Mouse (Mus musculus) brain, embryonic 18.5 days (tissue): ENCODE results near the gene Amd1.
A peak's percentile ranks its signal among the peaks of the same experiment; 100 is the strongest.

Experiments used
- DNase-seq: peaks from one replicate; pipeline ENCODE4 v3.0.0-alpha.2; 2012; ENCODE audit warnings: low read depth, low spot score

Amd1 gene

DNA sequence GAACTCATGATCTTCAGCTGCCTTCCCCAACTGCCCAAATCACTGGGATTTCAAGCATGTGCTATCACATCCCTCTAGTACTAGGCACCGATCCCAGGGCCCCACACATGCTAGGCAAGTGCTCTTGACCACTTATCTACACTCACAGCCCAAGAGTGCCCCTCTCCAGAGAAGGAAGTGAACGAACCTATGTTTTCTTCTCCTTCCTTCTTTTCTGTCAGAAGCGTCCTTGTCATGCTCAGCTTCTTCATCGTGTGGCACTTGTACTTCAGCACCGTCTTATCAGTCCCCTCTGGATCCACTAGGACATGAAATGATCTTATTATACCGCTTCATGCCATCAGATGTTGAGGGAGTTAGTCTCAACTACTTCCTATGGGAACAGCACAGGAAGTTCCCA is 51.0 kb downstream of the Amd1 start:
- DNase-seq: no peak

DNA sequence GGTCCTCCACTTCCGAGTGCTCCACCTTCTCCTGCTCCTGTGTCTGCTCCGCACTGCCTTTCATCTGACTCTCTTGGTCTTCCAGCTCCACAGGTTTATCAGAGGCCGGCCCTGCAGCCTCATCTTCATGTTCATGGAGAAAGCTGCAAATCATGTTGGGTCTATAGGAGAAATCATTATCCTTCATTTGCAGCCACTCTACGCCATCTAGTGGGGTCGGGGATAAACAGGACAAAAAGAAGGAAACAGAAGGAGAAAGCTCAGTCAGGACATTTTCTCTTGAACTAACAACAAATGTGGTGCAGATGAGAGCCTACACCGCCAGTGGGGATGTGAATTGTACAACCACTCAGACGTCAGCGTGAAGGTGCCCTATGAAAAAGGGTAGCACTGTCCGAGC is 52.4 kb downstream of the Amd1 start:
- no peak for DNase-seq

DNA sequence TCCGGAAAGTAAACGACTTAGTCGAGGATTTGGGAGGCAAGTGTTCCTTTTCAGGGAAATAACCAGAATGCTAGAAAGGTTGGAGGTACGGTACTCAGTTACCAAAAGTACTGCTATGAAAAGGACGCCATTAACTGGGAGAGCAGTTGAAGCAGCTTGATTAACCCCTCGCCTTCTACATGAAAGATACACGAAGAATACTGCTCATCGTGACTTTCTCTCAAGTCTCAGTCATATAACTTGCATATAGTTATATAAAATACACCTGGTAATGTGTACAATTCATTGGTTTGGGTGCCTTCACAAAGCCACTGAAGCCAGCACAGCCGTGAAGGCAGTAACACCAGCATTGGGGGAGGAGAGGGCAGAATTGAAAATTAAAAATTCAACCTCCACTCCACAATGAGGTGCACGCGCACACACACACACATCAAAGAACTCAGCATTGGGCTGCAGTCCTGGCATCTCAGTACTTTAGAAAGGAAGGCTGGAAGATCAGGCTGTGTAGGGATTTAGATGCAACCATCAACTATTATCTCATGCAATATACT is 54.7 kb downstream of the Amd1 start:
- DNase-seq: no peak

DNA sequence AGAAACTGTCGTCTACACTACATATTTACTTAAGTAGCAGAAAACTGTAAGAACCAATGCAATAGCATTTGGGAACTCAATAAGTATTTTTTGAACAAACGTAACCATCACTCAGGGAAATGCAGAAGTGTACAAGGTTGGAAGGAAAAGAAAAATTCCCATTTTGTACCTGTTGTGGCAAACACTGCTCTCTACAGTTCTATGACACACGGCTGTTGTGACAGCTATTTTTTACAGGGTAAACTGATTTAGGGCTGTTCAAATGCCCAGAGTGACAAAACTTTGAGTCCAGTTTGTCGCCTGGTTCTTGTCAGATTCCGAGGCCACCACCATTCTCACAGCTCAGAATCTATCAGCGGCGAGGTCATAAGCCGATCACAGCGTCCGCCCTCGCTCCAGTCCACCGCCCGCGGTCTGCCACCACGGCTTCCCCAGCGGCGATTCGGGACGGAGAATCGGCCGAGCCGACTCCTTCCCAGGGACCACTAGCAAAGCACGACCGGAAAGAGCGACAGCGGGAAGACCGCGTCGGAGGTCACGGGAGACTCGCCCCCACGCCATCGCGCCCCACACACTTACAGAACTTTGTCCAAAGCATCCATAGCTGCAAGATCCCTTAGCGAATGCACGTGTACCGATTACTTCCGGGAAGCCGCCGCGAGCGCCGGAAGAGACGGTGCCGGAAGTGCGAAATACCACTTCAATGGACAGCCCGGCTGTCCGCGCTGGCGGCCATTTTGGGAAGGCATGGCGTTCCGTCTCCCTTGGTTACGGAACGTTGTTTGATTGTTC is 55.4 kb downstream of the Amd1 start, which contains the start of gene Rpf2:
Rpf2 (minus strand) TSS at position 663 of the 792 bp plus-strand sequence.
- DNase-seq: peak; percentile 84

DNA sequence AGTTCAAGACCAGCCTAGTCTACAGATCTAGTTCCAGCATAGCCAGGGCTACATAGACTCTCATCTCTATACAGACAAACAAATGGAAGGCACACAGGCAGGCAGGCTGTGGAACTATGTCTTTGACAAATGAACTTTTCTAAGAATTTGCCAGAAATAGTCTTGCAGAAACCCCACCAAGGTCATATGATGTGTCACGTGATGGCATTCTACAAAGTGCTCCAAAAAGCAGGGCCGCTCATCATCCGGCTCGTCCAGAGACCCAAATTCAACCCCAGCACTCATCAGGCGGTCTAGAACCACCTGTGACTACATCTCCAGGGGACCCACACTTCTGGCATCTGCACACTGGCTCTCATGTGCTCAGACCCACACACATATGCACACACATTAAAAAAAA is 64.2 kb downstream of the Amd1 start:
- no peak for DNase-seq
